Mouse (Mus musculus) central nervous system, embryonic 11.5 days (tissue): ENCODE measurements around the gene Selenoo. TPM values are rescaled to one million over a fixed set of nuclear protein-coding genes. Genes with fewer than 3 reads are reported as not detected.

Experiments
- polyA plus RNA-seq: library from polyadenylated mRNA; depleted of rRNA; stranded (reverse); fragments of >200 nt; gene quantifications from 2 replicates; pipeline ENCODE4 v1.2.3, GENCODE M21; 2012; rRNA removed

Gene Selenoo
- polyA plus RNA-seq, result 22.6 and 28.3 TPM in 2 replicates

GRCm38 (mm10) chr15:89088607-89089247, at the start of gene Selenoo:
TSS of gene Selenoo (plus strand) at chr15:89089084.

DNA sequence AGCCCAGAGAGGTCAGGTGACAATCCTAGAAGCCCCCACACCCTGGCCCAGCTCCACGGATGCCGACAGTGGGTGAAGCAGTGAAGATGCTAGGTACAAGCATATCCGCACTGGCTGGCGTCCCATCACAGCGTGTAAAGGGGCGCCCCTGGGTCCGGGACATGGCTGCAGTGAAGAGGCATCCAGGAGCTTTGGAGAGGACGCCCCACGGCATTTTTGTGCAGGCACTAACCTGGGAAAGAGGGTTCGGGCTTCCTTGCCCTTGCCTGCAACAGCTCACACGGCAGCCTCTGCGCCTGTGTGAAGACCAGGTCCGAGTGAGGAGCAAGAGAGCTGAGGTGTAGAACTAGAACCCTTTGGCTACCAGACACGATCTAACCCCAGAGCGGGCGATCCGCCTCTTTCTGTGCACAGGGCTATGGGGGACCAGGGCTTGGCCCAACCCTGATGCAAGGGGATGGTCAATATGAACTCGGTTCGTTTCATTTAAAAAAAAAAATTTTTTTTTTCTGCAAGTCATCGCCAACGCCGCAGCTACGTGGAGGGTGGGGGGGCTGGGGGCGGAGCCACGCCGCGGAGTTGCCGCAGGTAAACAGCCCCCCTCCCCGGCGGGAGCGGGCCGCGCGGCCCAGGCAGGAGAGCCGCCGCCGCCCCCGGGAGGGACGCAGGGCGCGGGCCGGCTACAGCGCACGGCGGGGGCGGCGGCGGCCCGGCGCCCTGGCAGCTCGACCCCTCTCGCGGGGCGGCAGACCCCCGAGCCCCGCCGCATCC, 29.5 kb upstream of the Selenoo start, which contains the start of gene Panx2:
Gene Panx2 (plus strand): TSS at position 574 of the 771 bp plus-strand sequence.

GRCm38 (mm10) chr15:89074613-89075477, 14.0 kb upstream of the Selenoo start, which contains the start of gene Trabd:
TSS of gene Trabd (plus strand) at chr15:89075124.

DNA sequence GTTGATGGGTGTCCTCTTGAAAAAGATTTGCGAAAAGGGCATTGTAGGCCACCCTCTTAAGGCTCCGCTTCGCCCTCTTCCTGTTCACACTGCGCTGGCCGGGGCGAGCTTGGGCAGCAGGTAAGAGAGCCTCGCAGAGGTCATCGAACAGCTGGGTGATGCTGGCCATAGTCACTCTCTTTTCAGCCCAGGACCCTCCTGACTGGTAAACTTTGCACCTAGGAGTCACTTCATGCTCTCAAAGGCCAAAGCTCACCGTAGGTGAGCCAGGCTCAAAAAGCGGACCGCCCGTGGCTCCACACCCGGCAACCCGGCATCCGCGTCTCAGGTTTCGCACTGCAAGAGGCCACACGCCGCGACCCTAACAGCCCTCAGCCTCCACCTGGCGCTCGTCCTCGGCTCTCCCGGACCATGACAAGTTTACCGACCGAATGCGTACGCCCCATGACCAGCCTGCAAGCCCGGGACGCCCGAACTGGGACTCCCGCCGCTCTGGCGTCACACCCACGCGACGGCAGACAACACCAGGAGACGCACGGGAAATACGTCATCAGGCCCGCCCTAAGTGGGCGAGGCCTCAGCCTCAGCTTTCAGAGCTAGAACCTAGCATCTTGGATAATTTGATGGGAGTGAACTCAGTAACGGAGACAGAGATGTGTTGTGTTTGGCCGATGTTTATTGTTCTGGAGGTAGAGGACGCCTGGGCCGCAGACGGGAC, 33.9 kb downstream of the Selenoo start, which contains the start of gene Tubgcp6:
Gene Tubgcp6 (minus strand): TSS at position 464 of the 718 bp plus-strand sequence.

GRCm38 (mm10) chr15:89128382-89129350, 39.8 kb downstream of the Selenoo start, which contains the start of gene Hdac10:
TSS of gene Hdac10 (minus strand) at chr15:89128700.

GRCm38 (mm10) chr15:89140659-89141252, 51.9 kb downstream of the Selenoo start, which contains the start of gene Mapk12:
TSS of gene Mapk12 (minus strand) at chr15:89140703.

DNA sequence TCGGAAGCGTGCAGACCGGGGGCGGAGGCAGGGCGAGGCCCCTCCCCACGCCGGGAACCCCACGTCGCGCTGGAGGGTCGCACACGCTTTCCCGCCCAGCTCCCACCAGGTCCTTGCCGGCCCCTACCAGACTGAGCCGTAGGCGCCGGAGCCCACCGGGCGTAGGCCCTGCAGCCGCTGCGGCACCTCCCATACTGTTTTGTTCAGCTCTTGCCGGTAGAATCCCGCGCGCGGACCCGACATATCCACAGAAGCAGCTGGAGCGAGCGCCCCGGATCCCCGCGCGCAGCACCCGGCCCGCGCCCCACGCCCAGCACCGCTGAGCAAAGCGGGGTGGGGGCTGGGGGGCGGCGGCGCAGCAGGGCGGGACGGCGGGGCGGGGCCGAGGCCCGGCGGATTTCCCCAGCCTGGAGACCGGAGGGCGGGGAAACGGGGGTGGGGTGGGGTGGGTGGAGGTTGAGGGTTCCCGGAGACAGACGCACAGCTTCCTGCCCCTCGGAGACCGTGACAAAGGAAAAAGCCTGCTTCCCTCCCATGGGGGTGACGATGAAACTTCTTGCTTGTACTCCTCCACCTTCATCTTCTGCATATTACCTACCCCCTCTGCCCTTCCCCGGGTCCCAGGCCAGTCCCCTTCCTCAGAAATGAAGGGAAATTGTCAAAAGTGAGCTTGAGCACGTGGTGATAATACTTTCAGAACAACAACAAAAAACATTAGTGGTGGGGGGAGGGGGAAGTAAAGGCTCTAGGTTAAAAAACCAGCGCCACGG, 60.6 kb downstream of the Selenoo start, which contains the start of gene Mapk11:
Gene Mapk11 (minus strand): TSS at position 358 of the 770 bp plus-strand sequence.

Other genes with a start within 250 kb of the Selenoo start
- gene Pim3, start 226.9 kb upstream of the Selenoo start, polyA plus RNA-seq, result 10.9 and 18.3 TPM in 2 replicates
- gene Ttll8, start 134.7 kb upstream of the Selenoo start, polyA plus RNA-seq, result 0.11 and 0.22 TPM in 2 replicates
- 3.5 and 5.4 TPM in 2 replicates for gene Mlc1, start 110.1 kb upstream of the Selenoo start, polyA plus RNA-seq
- 0.61 and 0.62 TPM in 2 replicates for gene Mov10l1, start 106.2 kb upstream of the Selenoo start, polyA plus RNA-seq
- gene Panx2, start 29.4 kb upstream of the Selenoo start, polyA plus RNA-seq, result 2.8 and 2.9 TPM in 2 replicates
- 40.6 and 43.7 TPM in 2 replicates for gene Trabd, start 14.0 kb upstream of the Selenoo start, polyA plus RNA-seq
- 33.0 and 40.9 TPM in 2 replicates for gene Tubgcp6, start 34.0 kb downstream of the Selenoo start, polyA plus RNA-seq
- gene Hdac10, start 39.6 kb downstream of the Selenoo start, polyA plus RNA-seq, result 21.1 and 23.7 TPM in 2 replicates
- 30.6 and 57.6 TPM in 2 replicates for gene Mapk12, start 51.6 kb downstream of the Selenoo start, polyA plus RNA-seq
- 44.8 and 63.0 TPM in 2 replicates for gene Mapk11, start 60.5 kb downstream of the Selenoo start, polyA plus RNA-seq
- 160 and 177 TPM in 2 replicates for gene Plxnb2, start 91.7 kb downstream of the Selenoo start, polyA plus RNA-seq
- 46.6 and 50.5 TPM in 2 replicates for gene Dennd6b, start 107.4 kb downstream of the Selenoo start, polyA plus RNA-seq
- 74.0 and 92.8 TPM in 2 replicates for gene Ppp6r2, start 122.5 kb downstream of the Selenoo start, polyA plus RNA-seq
- gene Sbf1, start 226.2 kb downstream of the Selenoo start, polyA plus RNA-seq, result 144 and 184 TPM in 2 replicates
- 0.16 and 0.50 TPM in 2 replicates for gene Adm2, start 233.6 kb downstream of the Selenoo start, polyA plus RNA-seq
- 0.10 and 0.11 TPM in 2 replicates for gene Miox, start 245.3 kb downstream of the Selenoo start, polyA plus RNA-seq